Mouse (Mus musculus) kidney, postnatal 4 days (tissue): ENCODE data around the gene Fam131c.

ENCODE experiments used
- DNase-seq, 2 experiments: peaks; one replicate each; pipeline ENCODE4 v3.0.0; 2021; ENCODE audit warnings: mixed read lengths in 2 of 2

Gene Fam131c

GRCm38 (mm10) chr4:141360846-141361245, 7.2 kb upstream of the Fam131c start:
- DNase-seq: peak; percentile 42 to 60

GRCm38 (mm10) chr4:141362937-141363548, 5.0 kb upstream of the Fam131c start:
- DNase-seq: peak; percentile 89 to 90

- peak in 1 of 2 experiments; percentile 64 for DNase-seq
Observed at GRCm38 (mm10) chr4:141365126-141365525, 2.9 kb upstream of the Fam131c start.

- no peak for DNase-seq
Observed at GRCm38 (mm10) chr4:141365876-141366275, 2.1 kb upstream of the Fam131c start.

GRCm38 (mm10) chr4:141372426-141372825, 4.4 kb downstream of the Fam131c start:
- no peak for DNase-seq

GRCm38 (mm10) chr4:141379674-141380073, 11.7 kb downstream of the Fam131c start:
- no peak for DNase-seq

GRCm38 (mm10) chr4:141382406-141382805, 14.4 kb downstream of the Fam131c start:
- peak; percentile 56 to 71 for DNase-seq

GRCm38 (mm10) chr4:141385275-141385674, 17.3 kb downstream of the Fam131c start:
- peak; percentile 65 to 77 for DNase-seq

GRCm38 (mm10) chr4:141386150-141386549, 18.1 kb downstream of the Fam131c start:
- no peak for DNase-seq

- peak; percentile 88 to 90 for DNase-seq
Observed at GRCm38 (mm10) chr4:141387093-141387784, 19.2 kb downstream of the Fam131c start.

GRCm38 (mm10) chr4:141387933-141388332, 19.9 kb downstream of the Fam131c start:
- no peak for DNase-seq

GRCm38 (mm10) chr4:141389366-141390150, 21.5 kb downstream of the Fam131c start:
- DNase-seq: no peak

GRCm38 (mm10) chr4:141391293-141391692, 23.3 kb downstream of the Fam131c start:
- DNase-seq: no peak

GRCm38 (mm10) chr4:141394751-141395150, 26.7 kb downstream of the Fam131c start:
- DNase-seq: peak; percentile 53 to 64

- DNase-seq: no peak
Observed at GRCm38 (mm10) chr4:141397861-141398260, 29.8 kb downstream of the Fam131c start.

GRCm38 (mm10) chr4:141398545-141398944, 30.5 kb downstream of the Fam131c start, which contains the start of gene Clcnka:
Gene Clcnka, minus strand, starts transcription at chr4:141398724.
- peak; percentile 64 to 79 for DNase-seq

GRCm38 (mm10) chr4:141400171-141400570, 32.2 kb downstream of the Fam131c start:
- no peak for DNase-seq

- DNase-seq: peak; percentile 93 to 94
Observed at GRCm38 (mm10) chr4:141404518-141405313, 36.7 kb downstream of the Fam131c start.

GRCm38 (mm10) chr4:141405314-141405622, 37.2 kb downstream of the Fam131c start:
- no peak for DNase-seq

GRCm38 (mm10) chr4:141406516-141407299, 38.7 kb downstream of the Fam131c start:
- DNase-seq: peak; percentile 66 to 79

GRCm38 (mm10) chr4:141408577-141408976, 40.6 kb downstream of the Fam131c start:
- DNase-seq: no peak

- peak; percentile 49 to 60 for DNase-seq
Observed at GRCm38 (mm10) chr4:141411430-141411992, 43.5 kb downstream of the Fam131c start.
